Mouse (Mus musculus): ENCODE results near the gene Gfm1.

Gene Gfm1

DNA sequence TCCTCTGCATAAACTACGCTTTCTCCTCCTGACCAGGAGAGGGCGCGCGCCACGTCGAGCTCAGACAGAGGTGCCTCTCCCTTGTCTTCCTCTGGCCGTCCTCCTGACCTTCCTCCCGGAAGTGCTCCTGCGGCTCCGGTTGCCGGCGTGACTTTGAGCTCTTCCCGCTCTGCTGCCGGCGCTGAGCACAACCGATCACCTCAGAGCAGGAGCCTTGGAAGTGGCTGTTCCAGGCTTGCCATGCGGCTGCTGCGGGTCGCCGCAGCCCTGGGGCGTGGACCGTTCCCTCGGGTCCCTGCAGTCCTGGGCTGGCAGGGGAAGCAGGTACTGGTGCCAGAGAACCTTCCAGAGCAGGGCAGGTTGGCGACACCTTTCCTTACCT, at the start of gene Gfm1:
TSS of gene Gfm1 (plus strand) at position 98 of the 382 bp plus-strand sequence.
- peak; percentile 94 to 95 for DNase-seq

DNA sequence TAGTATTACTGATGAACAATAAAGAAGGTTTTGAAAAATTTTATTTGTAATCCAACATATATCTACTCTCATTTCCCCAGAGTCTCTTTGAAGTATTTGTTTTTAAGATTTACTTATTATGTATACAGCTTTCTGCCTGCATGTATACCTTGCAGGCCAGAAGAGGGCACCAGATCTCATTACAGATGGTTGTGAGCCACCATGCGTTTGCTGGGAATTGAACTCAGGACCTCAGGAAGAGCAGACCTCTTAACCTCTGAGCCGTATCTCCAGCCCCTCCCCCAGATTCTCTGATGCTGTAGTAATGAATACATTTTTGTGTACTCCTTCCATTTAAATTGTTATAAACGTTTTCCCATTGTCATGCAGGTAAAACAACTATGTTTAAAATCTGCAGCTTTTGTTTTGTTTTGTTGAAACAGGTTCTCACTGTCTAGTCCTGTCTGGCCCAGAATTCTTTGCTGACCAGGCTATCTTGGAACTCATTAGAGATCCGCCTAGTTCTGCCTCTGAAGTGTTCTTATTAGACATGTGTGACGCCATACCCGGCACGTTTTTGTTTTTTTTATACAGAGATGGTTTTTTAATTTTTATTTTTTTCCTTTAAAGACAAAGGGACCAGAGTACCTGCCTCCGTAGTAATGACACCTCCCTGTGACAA, 428 bp upstream of the Gfm1 start:
- peak; percentile 27 to 36 for DNase-seq

DNA sequence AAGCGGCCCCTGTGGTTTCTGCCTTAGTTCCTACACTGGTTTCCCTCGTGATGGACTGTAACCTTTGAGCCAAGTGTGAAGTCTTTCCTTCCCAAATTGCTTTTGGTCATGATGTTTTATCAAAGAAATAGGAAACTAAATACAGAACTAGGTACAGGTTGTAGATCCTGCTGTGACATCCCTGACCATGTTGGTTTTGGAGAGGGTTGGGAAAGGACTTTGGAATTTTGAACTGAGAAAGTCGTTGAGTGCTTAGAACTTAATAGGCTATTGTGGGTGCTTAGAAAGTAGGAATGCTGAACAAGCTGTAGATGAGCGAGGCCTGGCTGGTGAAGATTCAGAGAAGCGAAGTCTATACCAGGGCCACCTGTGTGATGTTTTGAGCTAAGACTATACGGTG, 4.1 kb downstream of the Gfm1 start:
- no peak for DNase-seq

DNA sequence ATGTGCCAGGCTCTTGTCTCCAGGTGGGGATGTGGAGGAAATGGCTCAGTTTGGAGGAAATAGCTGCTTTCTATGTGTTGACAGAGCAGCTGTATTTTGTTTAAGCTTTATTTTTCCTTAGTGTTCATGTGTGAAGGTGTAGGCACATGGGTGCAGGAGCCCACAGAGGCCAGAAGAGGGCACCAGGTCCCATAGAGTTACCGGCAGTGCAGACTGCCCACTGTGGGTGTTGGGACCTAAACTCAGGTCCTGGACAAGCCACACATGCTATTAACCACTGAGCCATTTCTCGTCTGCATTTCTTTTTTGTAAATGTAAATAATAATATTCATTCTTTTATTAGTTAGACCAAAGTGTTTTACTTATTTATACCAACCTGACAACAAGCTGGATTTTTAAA, 17.2 kb downstream of the Gfm1 start:
- no peak for DNase-seq

DNA sequence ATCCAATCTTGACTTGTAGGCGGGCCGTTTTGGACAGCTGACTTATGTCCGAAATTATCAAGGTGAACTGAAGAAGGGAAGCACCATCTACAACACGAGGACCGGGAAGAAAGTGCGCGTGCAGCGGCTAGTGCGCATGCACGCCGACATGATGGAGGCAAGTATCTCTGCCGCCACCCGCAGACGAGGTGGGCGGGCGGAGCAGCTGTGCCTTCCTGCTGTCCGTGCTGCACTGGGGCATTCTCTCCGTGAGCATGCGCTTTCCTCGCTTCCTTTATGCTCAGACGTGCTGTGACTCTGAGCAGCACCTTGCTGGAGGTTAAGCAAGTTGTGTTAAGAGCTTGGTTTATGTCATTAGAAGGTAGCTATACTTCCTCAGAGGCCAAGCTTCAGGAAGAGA, 19.8 kb downstream of the Gfm1 start:
- DNase-seq: no peak

DNA sequence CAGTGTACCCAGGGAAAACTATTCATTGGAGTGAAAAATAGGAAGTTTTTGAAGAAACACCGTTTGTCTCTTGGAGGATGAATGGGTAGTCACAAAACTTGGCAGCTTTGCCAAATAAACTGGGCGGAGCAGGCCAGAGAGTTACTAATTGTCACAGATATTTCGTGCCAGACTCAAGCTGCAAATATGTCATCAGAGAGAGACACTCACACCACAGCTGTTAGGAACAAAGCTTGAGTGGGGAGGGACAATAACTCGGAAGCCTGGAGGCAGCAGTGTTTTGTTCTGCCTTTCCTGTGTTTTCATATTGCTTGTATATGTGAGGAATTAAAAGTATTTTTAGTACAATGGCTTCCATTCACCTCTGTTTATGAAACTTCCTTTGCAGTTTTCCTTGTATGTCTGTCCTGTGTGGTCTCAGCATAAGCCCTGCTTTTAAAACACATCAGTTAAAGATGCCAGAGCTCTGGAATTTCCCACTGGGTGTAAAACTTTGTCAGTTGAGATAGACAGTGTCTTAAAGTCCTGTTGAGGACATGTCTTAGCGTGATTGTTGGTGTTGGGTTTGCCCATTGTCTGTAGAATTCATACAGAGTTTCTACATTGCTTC, 20.8 kb downstream of the Gfm1 start:
- no peak for DNase-seq

DNA sequence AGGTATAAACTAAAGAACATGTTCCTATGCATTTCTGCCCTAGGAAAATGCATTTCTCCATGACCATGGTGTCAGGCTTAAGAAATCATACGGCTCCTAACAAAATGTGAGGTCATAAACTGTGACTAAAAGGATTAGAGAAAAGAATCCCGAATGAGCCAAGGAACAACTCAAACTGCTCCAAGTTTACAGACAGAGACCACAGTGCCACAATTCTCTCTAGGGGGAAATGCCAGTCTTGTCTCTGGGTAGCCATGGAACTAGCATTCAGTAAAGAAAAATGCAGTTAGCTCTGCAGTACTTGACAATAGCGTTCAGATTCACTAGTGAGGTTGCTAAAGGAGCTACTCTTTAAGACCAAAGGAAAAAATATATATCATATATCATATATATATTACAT, 30.0 kb downstream of the Gfm1 start:
- DNase-seq: no peak

DNA sequence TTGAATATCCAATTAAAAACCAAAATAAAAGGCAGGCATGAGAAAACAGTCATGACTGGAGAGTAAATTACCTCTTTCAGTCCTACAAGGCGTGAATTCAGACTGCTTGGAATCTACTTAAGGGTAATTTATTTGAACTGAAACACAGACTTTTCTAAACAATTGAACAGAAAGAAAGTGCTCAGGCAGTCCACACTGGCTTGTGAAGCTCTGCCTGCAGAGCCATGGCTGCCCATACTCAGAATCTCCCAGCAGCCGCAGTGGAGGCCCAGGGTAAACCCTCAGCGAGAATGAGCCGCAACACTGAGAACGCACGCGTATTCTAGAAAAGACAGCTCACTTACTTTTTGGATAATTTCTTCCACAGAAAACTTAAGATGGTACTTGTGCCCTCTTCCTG, 32.1 kb downstream of the Gfm1 start:
- DNase-seq: no peak

DNA sequence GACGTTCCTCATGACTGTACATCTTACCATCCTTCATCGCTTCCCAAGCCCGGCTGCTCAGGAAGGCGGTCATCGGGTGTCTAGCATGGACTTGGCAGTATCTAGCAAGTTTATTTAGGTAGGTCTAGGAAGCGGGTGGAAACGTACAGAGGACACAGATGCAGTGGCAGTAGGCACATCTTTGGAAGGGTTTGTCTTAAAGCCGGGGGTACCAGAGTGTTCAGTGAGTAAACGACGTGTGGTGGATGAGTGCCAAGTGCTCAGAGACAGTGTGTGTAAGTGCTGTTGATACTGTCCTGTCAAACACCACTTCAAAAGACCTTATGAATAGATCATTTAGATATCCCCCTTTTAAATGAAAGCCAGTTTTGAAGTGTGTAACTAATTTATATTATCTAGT, 32.7 kb downstream of the Gfm1 start:
- peak; percentile 40 to 55 for DNase-seq

DNA sequence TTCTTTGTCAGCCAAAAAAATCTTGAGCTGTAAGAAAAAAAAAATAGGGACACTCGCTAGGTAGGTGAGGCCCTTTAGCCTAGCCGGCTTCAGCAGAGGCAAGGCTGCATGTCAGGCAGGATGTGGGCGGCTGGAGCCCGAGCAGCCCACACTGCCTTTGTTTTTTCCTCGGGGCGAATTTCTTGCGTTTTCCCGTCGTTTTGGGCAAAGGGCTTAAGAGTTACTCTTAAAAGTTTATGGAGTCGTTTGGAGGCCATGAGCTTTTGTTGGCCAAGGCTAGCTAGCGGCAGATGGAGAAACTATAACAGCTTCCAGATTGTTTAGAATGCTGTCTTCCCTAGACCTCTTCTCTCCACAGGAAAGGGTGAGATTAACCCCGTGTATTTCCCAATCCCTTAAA, 33.1 kb downstream of the Gfm1 start:
- DNase-seq: peak; percentile 17 to 23

DNA sequence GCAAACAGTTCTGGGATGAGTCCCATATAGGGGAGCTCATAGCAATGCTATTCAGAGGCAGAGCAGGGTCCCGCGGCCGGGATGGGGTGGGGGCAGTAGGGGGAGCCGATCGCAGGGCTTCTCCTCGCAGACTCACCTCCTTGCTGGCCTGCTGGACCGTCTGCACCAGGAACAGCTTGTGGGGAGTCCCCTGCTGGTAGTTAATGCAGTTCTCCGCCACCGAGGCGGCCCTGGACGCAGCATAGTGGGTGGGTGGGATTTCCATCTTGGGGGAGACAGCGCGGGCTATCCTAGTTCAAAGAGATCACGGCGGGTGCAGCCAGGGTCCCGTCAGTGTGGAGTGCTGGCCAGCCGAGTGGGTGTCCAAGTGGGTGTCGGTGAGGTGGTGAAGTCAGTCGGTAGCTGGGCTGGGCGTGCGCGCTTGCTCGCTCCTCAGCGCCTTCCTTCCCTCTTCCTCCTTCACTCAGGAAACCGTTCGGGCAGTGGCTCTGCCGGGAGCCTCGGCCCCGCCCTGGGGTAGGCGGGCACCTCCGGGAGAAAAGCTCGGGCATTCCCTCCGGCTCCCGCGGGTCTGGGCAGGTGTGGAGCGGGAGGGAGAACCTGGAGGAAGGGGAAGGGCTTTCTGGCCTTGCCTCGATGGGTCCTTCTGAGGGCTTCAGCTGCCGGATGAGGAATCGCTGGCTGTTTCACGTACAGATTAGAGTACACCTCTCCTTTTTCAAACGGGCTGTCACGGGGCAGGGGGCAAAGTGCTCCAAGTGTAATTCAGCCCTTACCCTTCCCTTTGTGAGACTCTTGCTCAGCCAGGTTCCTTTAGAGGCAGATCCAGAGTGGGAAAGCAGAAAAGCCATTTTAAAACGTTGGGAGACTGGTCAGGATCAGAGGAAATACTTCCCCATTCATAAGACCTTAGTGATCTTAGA, 33.8 kb downstream of the Gfm1 start, which contains the start of gene Lxn:
TSS of gene Lxn (minus strand) at position 477 of the 923 bp plus-strand sequence.
- DNase-seq: peak; percentile 74 to 78

DNA sequence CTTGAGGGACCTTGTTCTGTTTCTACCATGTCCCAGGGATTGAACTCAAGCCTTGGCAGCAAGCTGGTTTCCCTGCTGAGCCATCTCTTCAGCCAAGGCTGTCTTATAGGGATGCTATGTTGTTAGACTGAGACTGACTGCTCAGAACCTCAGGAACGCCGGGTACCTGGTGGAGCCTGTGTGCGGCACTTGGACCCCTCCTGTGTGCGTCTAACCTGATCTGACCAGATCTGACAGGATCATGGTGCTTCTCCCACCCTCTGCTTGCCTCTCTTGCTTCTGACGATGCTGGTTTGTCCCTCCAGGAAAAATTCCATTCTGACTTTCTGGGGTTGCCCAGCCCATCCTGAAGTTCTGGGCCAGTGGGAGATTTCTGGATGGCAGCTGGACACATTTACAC, 36.7 kb downstream of the Gfm1 start:
- peak; percentile 33 to 61 for DNase-seq

DNA sequence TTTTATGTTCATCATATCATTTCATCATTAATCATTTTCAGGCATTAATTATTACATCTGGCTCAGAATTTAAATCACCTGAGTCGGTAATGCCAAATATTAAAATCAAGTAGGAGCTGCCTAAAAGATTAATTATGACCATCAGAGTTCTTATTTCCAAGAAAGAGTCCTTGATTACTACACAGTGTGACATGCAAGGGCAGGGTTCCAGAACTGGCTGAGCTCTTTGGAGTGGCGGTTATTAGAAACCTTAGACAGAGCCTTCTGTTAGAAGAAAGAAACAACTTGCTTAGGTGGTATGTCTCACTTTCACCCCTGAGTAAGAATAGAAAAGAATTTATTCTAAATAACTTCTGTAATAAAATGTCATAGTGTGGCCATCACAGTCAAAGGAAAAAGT, 37.4 kb downstream of the Gfm1 start:
- peak; percentile 43 to 55 for DNase-seq

DNA sequence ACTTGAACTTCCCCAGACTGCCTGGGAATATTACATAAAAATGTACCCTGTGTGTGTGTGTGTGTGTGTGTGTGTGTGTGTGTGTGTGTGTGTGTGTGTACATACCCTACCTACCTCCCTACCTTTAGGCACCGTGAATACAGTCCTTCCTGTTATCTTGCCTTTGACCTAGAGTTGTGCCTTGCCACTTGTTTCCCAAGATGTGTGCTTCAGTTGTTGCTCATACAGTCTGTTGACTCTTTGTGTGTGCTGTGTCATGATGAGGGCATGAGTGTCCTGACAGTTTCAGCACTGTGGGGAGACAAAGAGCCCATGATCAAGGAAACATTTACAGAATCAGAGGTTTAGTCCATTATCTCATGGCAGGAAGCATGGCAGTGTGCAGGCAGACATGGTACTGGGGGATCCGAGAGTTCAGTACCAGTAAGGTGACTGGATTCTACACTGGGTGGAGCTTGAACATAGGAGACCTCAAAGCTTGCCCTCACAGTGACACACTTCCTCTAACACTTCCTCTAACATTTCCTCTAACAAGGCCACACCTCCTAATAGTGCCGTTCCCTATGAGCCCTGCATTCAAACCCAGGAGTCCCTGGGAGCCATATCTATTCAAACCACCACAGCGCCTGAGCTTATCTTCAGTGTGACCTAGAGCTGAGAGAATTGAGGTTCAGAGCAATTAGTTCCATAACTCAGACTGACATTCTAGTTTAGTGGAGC, 41.7 kb downstream of the Gfm1 start:
- DNase-seq: no peak

DNA sequence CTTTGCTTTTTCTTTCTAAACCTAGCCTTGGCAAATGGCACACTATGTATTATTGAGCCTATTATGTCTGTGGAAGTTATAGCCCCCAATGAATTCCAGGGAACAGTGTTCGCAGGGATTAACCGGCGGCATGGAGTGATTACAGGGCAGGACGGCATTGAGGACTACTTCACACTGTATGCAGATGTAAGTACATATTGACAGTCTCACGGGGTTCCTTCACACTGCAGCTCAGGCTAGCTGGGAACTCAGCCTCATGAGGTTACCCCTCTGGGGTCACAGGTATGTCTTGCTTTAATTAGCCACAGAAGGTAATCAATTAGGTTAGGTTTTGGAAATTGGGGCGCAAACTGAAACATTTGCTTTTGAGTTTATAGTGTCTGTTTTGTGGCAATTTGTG, 43.5 kb downstream of the Gfm1 start:
- DNase-seq: no peak

DNA sequence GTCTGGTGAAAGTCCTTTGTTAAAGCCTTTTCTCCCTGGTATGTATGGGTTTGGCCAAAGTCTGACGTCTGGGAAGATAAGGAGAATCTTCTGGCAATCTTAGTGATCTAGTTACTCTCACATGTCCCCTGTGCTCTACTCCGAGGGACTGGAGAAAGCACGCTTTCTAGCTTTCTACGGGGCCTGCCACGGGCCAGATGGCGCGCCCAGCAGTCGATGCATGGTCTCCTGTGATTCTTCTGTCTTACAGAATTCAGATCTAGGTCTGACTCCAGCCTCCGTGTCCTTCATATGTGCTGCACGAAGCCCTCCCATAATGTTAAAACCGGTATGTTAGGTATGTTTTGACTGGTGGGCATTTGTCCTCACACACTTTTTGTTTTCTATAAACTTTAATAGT, 49.9 kb downstream of the Gfm1 start:
- DNase-seq: peak; percentile 24 to 55

DNA sequence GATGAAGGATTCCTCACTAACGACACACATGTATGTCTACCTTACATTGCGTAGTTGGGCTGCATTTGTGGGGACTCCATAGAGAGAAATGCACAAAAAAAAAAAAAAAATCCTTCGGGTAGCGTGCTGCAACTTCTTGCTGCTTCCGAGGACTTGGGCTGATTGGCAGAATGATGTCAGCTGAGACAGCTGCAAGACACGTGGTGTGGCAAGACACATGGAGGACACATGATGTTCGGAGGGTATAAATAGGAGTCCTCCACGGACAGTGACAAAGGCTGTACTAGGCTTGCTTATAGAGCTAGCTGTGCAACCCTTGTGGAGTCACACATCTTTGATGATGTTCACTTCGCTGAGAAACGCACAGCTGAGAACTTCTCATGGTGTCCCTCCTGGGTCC, 52.5 kb downstream of the Gfm1 start:
- DNase-seq: no peak

DNA sequence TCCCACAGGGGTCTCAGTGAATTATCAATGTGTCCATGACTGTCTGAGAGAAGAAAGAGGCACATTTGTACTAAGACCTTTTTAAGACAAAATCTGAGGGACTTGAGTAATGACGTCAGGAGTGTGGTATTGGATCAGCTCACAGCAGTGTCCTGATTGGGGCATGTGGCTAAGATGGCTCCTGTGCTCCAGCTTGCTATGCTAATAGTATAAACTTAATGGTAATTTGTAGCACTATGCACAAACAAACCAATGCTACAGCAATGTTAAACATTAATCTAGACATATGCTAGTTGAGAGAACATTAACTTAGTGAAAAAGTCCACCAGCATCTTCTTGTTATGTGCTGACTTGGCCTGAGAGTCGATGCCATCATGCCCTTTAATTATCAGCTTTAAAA, 55.3 kb downstream of the Gfm1 start:
- DNase-seq: no peak

DNA sequence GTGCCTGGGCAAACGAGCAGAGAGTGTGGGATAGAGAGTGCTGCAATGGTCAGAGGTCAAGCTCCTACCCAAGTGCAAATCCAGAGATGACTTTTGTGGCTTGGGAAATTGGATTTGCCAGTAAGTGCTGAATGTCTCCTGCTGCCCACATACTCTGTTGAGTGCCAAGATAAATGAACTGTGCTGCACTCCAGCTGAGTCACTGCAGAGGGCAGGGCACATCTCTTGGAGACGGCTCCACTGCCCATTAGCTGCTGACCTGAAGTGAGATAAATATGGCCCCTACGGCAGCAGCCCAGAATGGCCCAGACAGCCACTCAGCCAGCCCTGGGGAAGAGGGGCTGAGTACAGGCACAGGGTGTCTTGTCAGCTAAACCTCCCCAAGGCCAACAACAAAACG, 60.3 kb downstream of the Gfm1 start:
- DNase-seq: no peak

DNA sequence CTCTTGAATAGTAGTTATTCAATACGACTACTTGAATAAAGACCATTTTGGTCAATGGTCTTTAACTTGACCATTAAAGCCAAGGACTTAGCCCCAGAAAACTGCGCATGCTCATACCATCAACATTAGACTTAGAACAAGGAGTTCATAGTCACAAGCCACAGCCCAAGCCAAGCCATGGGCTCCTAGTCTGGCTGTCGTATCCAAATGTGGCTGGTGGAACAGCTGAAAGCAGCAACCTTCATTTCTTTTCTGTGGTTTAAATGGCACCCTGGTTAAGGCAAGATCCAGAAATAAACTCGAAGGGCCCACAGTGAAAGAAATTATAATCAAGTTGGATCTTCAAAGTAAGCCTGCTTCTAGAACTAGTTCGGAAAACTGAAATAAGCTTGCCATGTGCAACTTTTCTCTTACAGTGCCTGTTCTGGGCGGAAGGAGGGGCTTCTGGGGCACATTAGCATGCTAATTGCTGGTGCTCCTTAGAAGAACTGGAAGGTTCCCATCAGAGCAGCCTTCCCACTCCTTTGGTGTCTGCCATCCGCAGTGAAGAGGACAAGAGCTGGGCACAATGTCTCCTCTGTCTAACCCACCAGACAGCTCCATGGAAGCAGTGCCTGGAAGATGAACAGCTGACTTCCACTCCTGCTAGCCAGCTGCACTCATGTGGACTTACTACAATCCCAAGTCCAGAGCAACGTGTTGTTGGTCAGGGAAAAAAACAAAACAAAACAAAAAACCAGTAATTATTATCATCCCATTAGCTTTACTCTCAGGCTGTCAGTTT, 62.4 kb downstream of the Gfm1 start:
- peak in 1 of 2 experiments; percentile 16 for DNase-seq

DNA sequence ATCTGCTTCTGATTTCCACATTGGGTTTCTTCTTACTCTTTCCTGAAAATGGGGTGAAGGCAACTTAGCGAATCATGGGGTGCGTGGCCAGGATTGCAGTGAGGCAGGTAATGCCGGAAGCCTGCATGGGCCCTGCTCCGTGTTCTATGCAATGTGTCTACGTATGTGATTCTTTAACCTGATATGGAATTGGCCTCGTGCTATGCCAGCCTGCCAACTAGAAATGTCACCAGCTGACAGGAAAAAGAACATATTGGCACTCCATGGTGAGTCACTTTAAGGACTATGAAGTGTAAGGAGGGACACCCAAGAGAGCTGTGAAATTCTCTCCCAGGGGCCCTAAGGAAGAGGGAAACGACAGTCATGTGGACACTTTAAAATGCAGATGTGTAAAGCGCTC, 63.2 kb downstream of the Gfm1 start:
- DNase-seq: no peak

DNA sequence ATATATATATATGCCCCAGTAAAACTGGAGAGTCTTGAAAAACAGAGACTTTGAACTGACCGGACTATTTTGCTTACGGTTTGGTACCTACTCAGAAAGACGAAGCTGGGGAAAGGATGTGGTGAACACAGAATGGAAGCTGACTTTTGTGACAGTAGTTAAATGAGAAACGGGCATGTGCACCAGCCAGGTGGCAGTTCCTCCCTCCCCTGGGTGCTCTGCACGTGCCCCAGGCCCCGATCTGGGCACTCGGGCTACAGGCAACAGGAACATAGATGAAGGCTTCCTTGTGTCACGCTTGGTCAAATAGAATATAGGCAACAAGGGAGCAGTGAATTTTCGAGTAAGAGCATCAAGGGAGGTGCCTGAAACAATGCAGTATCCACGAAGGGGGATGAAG, 66.4 kb downstream of the Gfm1 start:
- DNase-seq: no peak
